Mouse (Mus musculus): Measurements from ENCODE around the gene Capza2. TPM values are rescaled to one million over a fixed set of nuclear protein-coding genes. Genes with fewer than 3 reads are reported as not detected.

The Capza2 gene
- polyA plus RNA-seq, 1 experiment from 2014 or later = 238 TPM

GRCm38 (mm10) chr6:17621436-17621835 is 14.6 kb upstream of the Capza2 start:
- ATAC-seq = no peak
- WGBS = 76% methylated on average over 3 of the region's 3 CpGs
- H3K9me3 ChIP-seq = no peaks in the 10 kb centered on the region

GRCm38 (mm10) chr6:17628701-17629455 is 7.2 kb upstream of the Capza2 start:
- Histone ChIP-seq H3K4me3 (replicated peaks) (no peak overlapping the region), H3K4me1 (replicated peaks) (0 out of 2 replicates have a peak, but pooled peaks cover 7% of the 10 kb centered on the region), H3K9ac (replicated peaks) (no peak overlapping the region), H3K4me2 (replicated peaks) (no peak overlapping the region), H3K36me3 (no peaks in the 10 kb centered on the region), H3K9me3 (no peaks in the 10 kb centered on the region), H3K27ac (no peak overlapping the region), H3K27me3 (no peaks in the 10 kb centered on the region)
- no peak for ATAC-seq
- WGBS = 65% methylated on average over 6 of the region's 6 CpGs

More at GRCm38 (mm10) chr6:17621436-17621835, 14.6 kb upstream of the Capza2 start:
- H3K9ac ChIP-seq (replicated peaks) = no peak overlapping the region
- no peak overlapping the region for H3K4me3 ChIP-seq (replicated peaks)
- no peak overlapping the region for H3K27ac ChIP-seq
- no peak overlapping the region for H3K4me2 ChIP-seq (replicated peaks)
- no peaks in the 10 kb centered on the region for H3K4me1 ChIP-seq (replicated peaks)
- H3K36me3 ChIP-seq = no peaks in the 10 kb centered on the region
- H3K27me3 ChIP-seq = no peaks in the 10 kb centered on the region

GRCm38 (mm10) chr6:17629756-17630155 is 6.3 kb upstream of the Capza2 start:
- no peaks in the 10 kb centered on the region for H3K36me3 ChIP-seq
- WGBS = 70% methylated on average over 5 of the region's 5 CpGs
- H3K4me2 ChIP-seq (replicated peaks) = no peak overlapping the region
- no peak for ATAC-seq
- no peak overlapping the region for H3K4me3 ChIP-seq (replicated peaks)
- 0 out of 2 replicates have a peak, but pooled peaks cover 7% of the 10 kb centered on the region for H3K4me1 ChIP-seq (replicated peaks)
- no peak overlapping the region for H3K27ac ChIP-seq
- H3K9me3 ChIP-seq = no peaks in the 10 kb centered on the region
- H3K9ac ChIP-seq (replicated peaks) = no peak overlapping the region
- no peaks in the 10 kb centered on the region for H3K27me3 ChIP-seq

GRCm38 (mm10) chr6:17631611-17632010 is 4.4 kb upstream of the Capza2 start:
- ATAC-seq = no peak
- 82% methylated on average over 5 of the region's 5 CpGs for WGBS
- Histone ChIP-seq H3K4me3 (replicated peaks) (no peak overlapping the region), H3K27me3 (no peaks in the 10 kb centered on the region), H3K4me1 (replicated peaks) (0 out of 2 replicates have a peak, but pooled peaks cover 7% of the 10 kb centered on the region), H3K27ac (no peak overlapping the region), H3K4me2 (replicated peaks) (no peak overlapping the region), H3K36me3 (no peaks in the 10 kb centered on the region), H3K9me3 (no peaks in the 10 kb centered on the region), H3K9ac (replicated peaks) (no peak overlapping the region)

GRCm38 (mm10) chr6:17633819-17634218 is 2.2 kb upstream of the Capza2 start:
- 70% methylated on average over 3 of the region's 3 CpGs for WGBS
- Histone ChIP-seq H3K4me1 (replicated peaks) (peaks cover 16% of the 10 kb centered on the region), H3K36me3 (no peaks in the 10 kb centered on the region), H3K4me2 (replicated peaks) (no peak overlapping the region), H3K27me3 (no peaks in the 10 kb centered on the region), H3K4me3 (replicated peaks) (no peak overlapping the region), H3K27ac (no peak overlapping the region), H3K9me3 (no peaks in the 10 kb centered on the region), H3K9ac (replicated peaks) (no peak overlapping the region)
- no peak for ATAC-seq

- H3K4me1 ChIP-seq (replicated peaks) = peaks cover 13% of the 10 kb centered on the region
- 82% methylated on average over 3 of the region's 3 CpGs for WGBS
Observed at GRCm38 (mm10) chr6:17634992-17635391, 1.0 kb upstream of the Capza2 start.

GRCm38 (mm10) chr6:17636764-17637170 is 733 bp downstream of the Capza2 start:
- Histone ChIP-seq H3K9ac (replicated peaks) (peak overlapping the region; percentile 94), H3K4me2 (replicated peaks) (peak overlapping the region; percentile 48), H3K4me3 (replicated peaks) (peak overlapping the region; percentile 85), H3K27me3 (no peaks in the 10 kb centered on the region), H3K36me3 (peaks cover 4% of the 10 kb centered on the region), H3K4me1 (replicated peaks) (peaks cover 13% of the 10 kb centered on the region), H3K9me3 (no peaks in the 10 kb centered on the region), H3K27ac (peak overlapping the region; percentile 96)
- under 1% methylated on average over 27 of the region's 45 CpGs for WGBS
- peak; percentile 96 for ATAC-seq

More at GRCm38 (mm10) chr6:17634992-17635391, 1.0 kb upstream of the Capza2 start:
- Histone ChIP-seq H3K9me3 (no peaks in the 10 kb centered on the region), H3K27ac (no peak overlapping the region), H3K4me3 (replicated peaks) (no peak overlapping the region), H3K9ac (replicated peaks) (no peak overlapping the region), H3K27me3 (no peaks in the 10 kb centered on the region), H3K36me3 (no peaks in the 10 kb centered on the region), H3K4me2 (replicated peaks) (no peak overlapping the region)
- no peak for ATAC-seq

- H3K9me3 ChIP-seq = no peaks in the 10 kb centered on the region
- H3K4me2 ChIP-seq (replicated peaks) = peak overlapping the region; percentile 69
- H3K4me3 ChIP-seq (replicated peaks) = peak overlapping the region; percentile 85
- peaks cover 13% of the 10 kb centered on the region for H3K4me1 ChIP-seq (replicated peaks)
- peak; percentile 94 for ATAC-seq
- H3K9ac ChIP-seq (replicated peaks) = peak overlapping the region; percentile 94
- under 1% methylated on average over 59 of the region's 62 CpGs for WGBS
- peaks cover 4% of the 10 kb centered on the region for H3K36me3 ChIP-seq
- peak overlapping the region; percentile 96 for H3K27ac ChIP-seq
- no peaks in the 10 kb centered on the region for H3K27me3 ChIP-seq
Observed at GRCm38 (mm10) chr6:17637205-17638203, 1.5 kb downstream of the Capza2 start.

- Histone ChIP-seq H3K36me3 (peaks cover 4% of the 10 kb centered on the region), H3K27me3 (no peaks in the 10 kb centered on the region), H3K27ac (no peak overlapping the region), H3K4me3 (replicated peaks) (no peak overlapping the region), H3K9ac (replicated peaks) (no peak overlapping the region), H3K4me2 (replicated peaks) (no peak overlapping the region), H3K4me1 (replicated peaks) (peaks cover 16% of the 10 kb centered on the region), H3K9me3 (no peaks in the 10 kb centered on the region)
- ATAC-seq = no peak
- WGBS = 92% methylated on average over 9 of the region's 9 CpGs
Observed at GRCm38 (mm10) chr6:17640031-17640430, 4.0 kb downstream of the Capza2 start.

- Histone ChIP-seq H3K4me2 (replicated peaks) (no peak overlapping the region), H3K4me3 (replicated peaks) (no peak overlapping the region), H3K27me3 (no peaks in the 10 kb centered on the region), H3K9ac (replicated peaks) (no peak overlapping the region), H3K27ac (no peak overlapping the region), H3K36me3 (peaks cover 4% of the 10 kb centered on the region), H3K4me1 (replicated peaks) (peaks cover 27% of the 10 kb centered on the region), H3K9me3 (no peaks in the 10 kb centered on the region)
- WGBS = 59% methylated on average over 3 of the region's 3 CpGs
- ATAC-seq = no peak
Observed at GRCm38 (mm10) chr6:17642739-17643138, 6.7 kb downstream of the Capza2 start.

- 78% methylated on average over 3 of the region's 3 CpGs for WGBS
- Histone ChIP-seq H3K4me2 (replicated peaks) (no peak overlapping the region), H3K9ac (replicated peaks) (no peak overlapping the region)
Observed at GRCm38 (mm10) chr6:17646107-17646506, 10.1 kb downstream of the Capza2 start.

GRCm38 (mm10) chr6:17652132-17652531 is 16.1 kb downstream of the Capza2 start:
- WGBS = 90% methylated on average over 2 of the region's 2 CpGs
- ATAC-seq = no peak
- no peak overlapping the region for H3K4me3 ChIP-seq (replicated peaks)
- no peak overlapping the region for H3K27ac ChIP-seq
- no peaks in the 10 kb centered on the region for H3K27me3 ChIP-seq
- H3K36me3 ChIP-seq = peaks cover 34% of the 10 kb centered on the region
- H3K9ac ChIP-seq (replicated peaks) = no peak overlapping the region
- no peak overlapping the region for H3K4me2 ChIP-seq (replicated peaks)
- H3K4me1 ChIP-seq (replicated peaks) = no peaks in the 10 kb centered on the region
- H3K9me3 ChIP-seq = no peaks in the 10 kb centered on the region

More at GRCm38 (mm10) chr6:17646107-17646506, 10.1 kb downstream of the Capza2 start:
- H3K27me3 ChIP-seq = no peaks in the 10 kb centered on the region
- no peaks in the 10 kb centered on the region for H3K9me3 ChIP-seq
- H3K4me3 ChIP-seq (replicated peaks) = no peak overlapping the region
- peaks cover 18% of the 10 kb centered on the region for H3K36me3 ChIP-seq
- no peak for ATAC-seq
- H3K27ac ChIP-seq = no peak overlapping the region
- H3K4me1 ChIP-seq (replicated peaks) = peaks cover 14% of the 10 kb centered on the region; the same call in 1 of the 2 replicates

Measured in midbrain, embryonic 13.5 days (tissue).